Mouse (Mus musculus): ENCODE measurements around the gene Psmc3ip.

GRCm38 (mm10) chr11:101089931-101090330, 5.3 kb downstream of the Psmc3ip start:
- TF ChIP-seq CTCF (IDR thresholded peaks at IDR 0.05; ENCODE audit: low read depth) (no peak), EP300 (optimal IDR thresholded peaks at IDR 0.05) (no peak)

All from stomach, postnatal 0 days (tissue).